Mouse (Mus musculus) macrophage (primary cell): ENCODE results near the gene Pnkd. TPM values are rescaled to one million over a fixed set of nuclear protein-coding genes. Genes with fewer than 3 reads are reported as not detected.

ENCODE experiments used
- H3K27ac ChIP-seq: fragments of 350-480 bp; formaldehyde crosslinking; 2 replicates; pipeline ENCODE4 v1.9.0; 2021
- H3K36me3 ChIP-seq: fragments of 350-480 bp; formaldehyde crosslinking; 2 replicates; pipeline ENCODE4 v1.9.0; 2021; ENCODE audit errors: inconsistent target
- H3K4me3 ChIP-seq: fragments of 350-480 bp; formaldehyde crosslinking; 2 replicates; pipeline ENCODE4 v1.9.0; 2021; ENCODE audit errors: inconsistent target
- H3K79me2 ChIP-seq: fragments of 350-480 bp; formaldehyde crosslinking; 2 replicates; pipeline ENCODE4 v1.9.0; 2021; ENCODE audit errors: inconsistent target
- WGBS: methylation state at CpG from one replicate; pipeline ENCODE4 v1.1.7; 2026; ENCODE audit warnings: inconsistent platforms; ENCODE audit not compliant: missing documents; 5-methylcytosine and 5-hydroxymethylcytosine counted together
- polyA plus RNA-seq: library from polyadenylated mRNA; stranded (reverse); fragments of 250-400 nt; gene quantifications from 3 replicates; pipeline ENCODE4 v1.2.4, GENCODE M21; 2018; ENCODE audit warnings: inconsistent platforms

Pnkd gene
- polyA plus RNA-seq, 1 experiment from 2014 or later, result 20.6 TPM

DNA sequence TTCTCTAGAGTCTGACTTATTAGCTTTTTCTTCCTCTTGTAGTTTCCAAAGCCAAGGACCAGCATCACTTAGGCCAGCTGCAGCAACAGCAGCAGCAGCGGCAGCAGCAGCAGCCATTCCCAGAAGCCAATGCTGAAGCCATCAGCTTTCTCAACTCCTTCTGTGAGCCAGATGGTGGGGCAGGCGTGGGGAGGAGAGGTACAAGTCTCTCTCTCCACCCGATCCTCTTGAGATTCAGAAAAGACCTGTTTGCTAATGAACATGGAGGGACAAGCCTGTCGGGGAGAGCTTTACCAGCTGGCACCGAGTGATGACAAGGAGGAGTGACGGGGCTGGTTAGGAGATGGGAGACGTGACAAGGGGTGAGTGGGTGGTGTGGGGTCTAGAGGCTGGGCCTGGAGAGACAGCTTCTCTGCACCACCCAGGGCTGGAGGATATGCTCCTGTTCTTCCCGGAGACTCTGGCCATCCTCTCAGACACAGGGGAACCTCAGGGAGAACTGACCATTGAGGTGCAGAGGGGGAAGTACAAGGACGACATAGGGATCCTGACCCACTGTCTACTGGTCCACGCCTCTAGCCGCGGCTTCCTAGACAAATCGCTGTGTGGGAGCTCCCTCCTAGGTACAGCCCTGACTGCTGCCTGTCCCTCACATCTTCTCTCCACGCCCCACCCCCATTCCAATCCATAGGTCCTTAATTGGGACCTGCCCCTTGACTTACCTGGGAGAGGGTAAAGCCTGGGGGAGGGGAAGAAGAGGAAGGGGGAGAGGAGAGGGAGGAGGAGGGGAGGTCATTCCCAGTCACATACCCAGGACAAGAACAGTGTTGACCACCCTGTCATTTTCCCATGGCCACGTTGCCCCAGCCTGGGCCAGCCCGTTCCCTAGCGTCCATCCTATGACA is 77.8 kb downstream of the Pnkd start:
- Histone ChIP-seq H3K4me3 (no peak overlapping the region), H3K79me2 (no peaks in the 10 kb centered on the region), H3K36me3 (no peaks in the 10 kb centered on the region), H3K27ac (peak overlapping the region; percentile 28; the same call in 1 of the 2 replicates)
- whole genome bisulfite sequencing, result 89% methylated on average over 17 of the region's 17 CpGs

GRCm38 (mm10) chr1:74363437-74363836 is 78.7 kb downstream of the Pnkd start:
- H3K79me2 ChIP-seq, result no peaks in the 10 kb centered on the region
- 81% methylated on average over 5 of the region's 5 CpGs for WGBS

DNA sequence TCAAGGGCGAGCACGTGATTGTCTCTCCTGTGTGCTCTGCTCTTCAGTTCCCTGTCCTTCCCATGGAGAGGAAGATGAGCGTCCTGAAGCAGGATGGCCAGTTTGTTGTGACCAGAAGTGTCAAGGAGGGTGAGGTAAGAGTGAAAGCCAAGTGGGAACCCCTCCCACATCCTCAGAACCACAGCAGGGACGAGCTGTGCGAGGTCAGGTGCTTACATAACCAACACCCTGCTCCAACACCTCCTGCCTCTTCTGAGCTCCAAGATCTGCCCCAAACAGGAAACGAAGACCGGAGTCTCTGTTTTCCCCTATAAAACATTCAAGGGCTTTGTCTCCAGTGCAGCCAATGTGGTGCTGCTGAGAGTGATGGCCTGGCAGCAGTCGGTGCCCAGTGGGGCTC is 79.5 kb downstream of the Pnkd start:
- 28% methylated on average over 8 of the region's 8 CpGs for WGBS
- H3K79me2 ChIP-seq, result no peaks in the 10 kb centered on the region
- no peak overlapping the region for H3K27ac ChIP-seq
- H3K36me3 ChIP-seq, result no peaks in the 10 kb centered on the region
- H3K4me3 ChIP-seq, result no peak overlapping the region

More at GRCm38 (mm10) chr1:74363437-74363836, 78.7 kb downstream of the Pnkd start:
- Histone ChIP-seq H3K4me3 (no peak overlapping the region), H3K36me3 (no peaks in the 10 kb centered on the region), H3K27ac (peak overlapping the region; percentile 28)

- peak overlapping the region; percentile 7; the same call in 1 of the 2 replicates for H3K4me3 ChIP-seq
- 19% methylated on average over 34 of the region's 34 CpGs for WGBS
These were observed 83.3 kb downstream of the Pnkd start for GRCm38 (mm10) chr1:74367886-74368645.

GRCm38 (mm10) chr1:74370040-74370439 is 85.3 kb downstream of the Pnkd start:
- H3K27ac ChIP-seq, result no peak overlapping the region
- 28% methylated on average over 3 of the region's 4 CpGs for WGBS
- H3K79me2 ChIP-seq, result no peaks in the 10 kb centered on the region
- H3K36me3 ChIP-seq, result no peaks in the 10 kb centered on the region
- no peak overlapping the region for H3K4me3 ChIP-seq

More at GRCm38 (mm10) chr1:74367886-74368645, 83.3 kb downstream of the Pnkd start:
- Histone ChIP-seq H3K36me3 (no peaks in the 10 kb centered on the region), H3K79me2 (no peaks in the 10 kb centered on the region), H3K27ac (peak overlapping the region; percentile 68)

- Histone ChIP-seq H3K4me3 (no peak overlapping the region), H3K79me2 (peaks cover 26% of the 10 kb centered on the region), H3K36me3 (0 out of 2 replicates have a peak, but pooled peaks cover 5% of the 10 kb centered on the region), H3K27ac (no peak overlapping the region)
- WGBS, result 2% methylated on average over 4 of the region's 4 CpGs
These were observed 88.6 kb downstream of the Pnkd start for GRCm38 (mm10) chr1:74373372-74373771.

- peak within 1 kb of the TSS; percentile 45 for H3K4me3 ChIP-seq
- peaks cover 26% of the 10 kb centered on the region for H3K79me2 ChIP-seq
- H3K36me3 ChIP-seq, result 0 out of 2 replicates have a peak, but pooled peaks cover 5% of the 10 kb centered on the region
- peak within 1 kb of the TSS; percentile 97 for H3K27ac ChIP-seq
- 6% methylated on average over 8 of the region's 8 CpGs for WGBS
These were observed 90.2 kb downstream of the Pnkd start, which contains the start of gene Slc11a1 for GRCm38 (mm10) chr1:74374980-74375379. Gene Slc11a1 (plus strand): TSS chr1:74375195.

DNA sequence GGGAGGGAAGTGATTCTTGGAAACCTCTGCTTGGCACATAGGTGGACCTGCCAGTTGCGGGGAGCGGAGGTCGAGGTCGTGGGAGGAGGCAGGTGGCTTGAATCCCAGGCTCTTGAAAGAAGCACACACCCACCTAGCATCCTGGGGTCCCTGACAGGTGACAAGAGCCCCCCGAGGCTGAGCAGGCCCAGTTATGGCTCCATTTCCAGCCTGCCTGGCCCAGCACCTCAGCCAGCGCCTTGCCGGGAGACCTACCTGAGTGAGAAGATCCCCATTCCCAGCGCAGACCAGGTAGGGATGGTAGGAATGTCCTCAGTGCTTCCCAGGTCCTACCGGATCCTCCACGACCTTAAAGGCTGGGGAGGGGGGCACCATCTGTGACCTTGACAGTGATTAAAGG is 90.8 kb downstream of the Pnkd start:
- Histone ChIP-seq H3K79me2 (peaks cover 26% of the 10 kb centered on the region), H3K27ac (peak overlapping the region; percentile 97), H3K4me3 (peak overlapping the region; percentile 45), H3K36me3 (0 out of 2 replicates have a peak, but pooled peaks cover 5% of the 10 kb centered on the region)
- 54% methylated on average over 10 of the region's 10 CpGs for WGBS

GRCm38 (mm10) chr1:74376396-74376795 is 91.7 kb downstream of the Pnkd start:
- Histone ChIP-seq H3K36me3 (0 out of 2 replicates have a peak, but pooled peaks cover 5% of the 10 kb centered on the region), H3K27ac (peak overlapping the region; percentile 97), H3K79me2 (peaks cover 26% of the 10 kb centered on the region), H3K4me3 (peak overlapping the region; percentile 45)
- 36% methylated on average over 4 of the region's 4 CpGs for WGBS

DNA sequence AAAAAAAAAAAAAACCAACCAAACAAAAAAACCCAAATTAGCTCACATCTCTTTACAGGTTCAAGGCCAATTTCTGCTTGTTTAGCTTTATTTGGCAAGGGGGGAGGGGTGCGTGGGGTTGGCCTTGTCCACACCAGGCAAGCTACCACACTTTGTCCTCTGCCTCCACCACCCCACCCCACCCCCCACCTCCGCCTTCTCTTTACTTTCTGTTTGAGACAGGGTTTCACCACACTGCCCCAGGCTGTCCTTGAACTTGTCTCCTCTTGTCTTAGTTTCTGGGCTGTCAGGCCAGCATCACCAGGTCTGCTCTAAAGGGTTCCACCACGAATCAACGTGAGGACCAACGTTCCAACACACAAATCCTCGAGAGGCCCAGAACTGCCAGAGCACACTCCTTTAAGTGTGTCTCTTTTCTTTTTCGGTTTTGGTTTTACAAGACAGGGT is 94.4 kb downstream of the Pnkd start:
- Histone ChIP-seq H3K27ac (0 out of 2 replicates have a peak overlapping the region, but pooled peaks have one; percentile 5), H3K79me2 (peaks cover 26% of the 10 kb centered on the region), H3K4me3 (no peak overlapping the region), H3K36me3 (peaks cover 22% of the 10 kb centered on the region)
- 76% methylated on average over 7 of the region's 7 CpGs for WGBS

DNA sequence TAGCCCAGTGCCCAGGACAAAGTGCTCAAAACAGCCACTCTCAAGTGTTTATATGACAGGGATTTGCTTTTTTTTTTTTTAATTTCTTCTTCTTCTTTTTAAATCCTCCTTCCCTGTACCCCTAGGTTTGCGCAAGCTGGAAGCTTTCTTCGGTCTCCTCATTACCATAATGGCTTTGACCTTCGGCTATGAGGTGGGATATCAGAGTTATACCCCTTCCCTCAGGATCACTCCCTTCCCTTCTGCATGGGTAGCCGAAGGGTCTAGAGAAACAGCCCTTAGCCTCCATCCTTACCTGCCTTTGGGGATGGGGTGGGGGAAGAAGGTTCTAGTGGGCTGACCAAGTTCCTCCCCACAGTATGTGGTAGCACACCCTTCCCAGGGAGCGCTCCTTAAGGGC is 95.8 kb downstream of the Pnkd start:
- no peak overlapping the region for H3K27ac ChIP-seq

GRCm38 (mm10) chr1:74381588-74382021 is 96.9 kb downstream of the Pnkd start:
- Histone ChIP-seq H3K4me3 (no peak overlapping the region), H3K36me3 (peaks cover 37% of the 10 kb centered on the region), H3K79me2 (peaks cover 14% of the 10 kb centered on the region; the same call in 1 of the 2 replicates), H3K27ac (no peak overlapping the region)
- WGBS, result 47% methylated on average over 10 of the region's 10 CpGs

More for the DNA sequence above, 95.8 kb downstream of the Pnkd start:
- H3K79me2 ChIP-seq, result peaks cover 25% of the 10 kb centered on the region
- peaks cover 35% of the 10 kb centered on the region for H3K36me3 ChIP-seq
- no peak overlapping the region for H3K4me3 ChIP-seq
- WGBS, result 70% methylated on average over 5 of the region's 5 CpGs

- Histone ChIP-seq H3K36me3 (peaks cover 33% of the 10 kb centered on the region), H3K27ac (no peak overlapping the region), H3K4me3 (no peak overlapping the region), H3K79me2 (no peaks in the 10 kb centered on the region)
- WGBS, result 92% methylated on average over 13 of the region's 13 CpGs
These were observed 98.7 kb downstream of the Pnkd start for GRCm38 (mm10) chr1:74383385-74383784.

DNA sequence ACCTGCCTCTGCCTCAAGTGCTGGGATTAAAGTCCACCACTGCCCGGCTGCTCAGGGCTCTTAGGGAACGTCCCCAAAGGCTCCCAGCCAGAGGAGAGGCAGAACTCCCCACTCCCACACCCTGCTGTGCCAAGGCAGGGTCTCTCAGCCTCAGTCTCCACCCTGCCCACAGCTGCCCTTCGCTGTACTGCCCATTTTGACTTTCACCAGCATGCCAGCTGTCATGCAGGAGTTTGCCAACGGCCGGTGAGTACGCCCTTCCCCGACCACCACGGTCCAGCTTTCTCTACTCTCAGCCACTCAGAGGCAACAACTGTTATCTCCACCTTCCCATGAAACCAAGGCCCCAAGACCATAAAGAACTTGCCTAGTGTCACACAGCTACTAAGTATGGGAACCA is 99.8 kb downstream of the Pnkd start:
- H3K27ac ChIP-seq, result no peak overlapping the region
- no peak overlapping the region for H3K4me3 ChIP-seq
- H3K79me2 ChIP-seq, result no peaks in the 10 kb centered on the region
- peaks cover 33% of the 10 kb centered on the region for H3K36me3 ChIP-seq
- WGBS, result 95% methylated on average over 8 of the region's 8 CpGs
